Mouse (Mus musculus) frontal cortex, adult 2 months (tissue): ENCODE results near the gene Ttc7b. TPM values are rescaled to one million over a fixed set of nuclear protein-coding genes. Genes with fewer than 3 reads are reported as not detected.
A peak's percentile ranks its signal among the peaks of the same experiment; 100 is the strongest.

Experiments used
- DNase-seq, 2 experiments: peaks; one replicate each; pipeline ENCODE4 v3.0.0; 2022; ENCODE audit warnings: low spot score in 1 of 2; ENCODE audit errors: extremely low spot score in 1 of 2
- polyA plus RNA-seq: library from polyadenylated mRNA; depleted of rRNA; stranded (reverse); fragments of >200 nt; gene quantifications from 2 replicates; pipeline ENCODE4 v1.2.3, GENCODE M21; 2012; rRNA removed

Gene Ttc7b
- 194 and 202 TPM in 2 replicates for polyA plus RNA-seq

- DNase-seq: peak in 1 of 2 experiments; percentile 41
Measured at GRCm38 (mm10) chr12:100520794-100521186, at the start of gene Ttc7b. Gene Ttc7b, minus strand, starts transcription at chr12:100520826.

GRCm38 (mm10) chr12:100568831-100569230 is 48.2 kb upstream of the Ttc7b start:
- DNase-seq: peak; percentile 75 to 83

GRCm38 (mm10) chr12:100568105-100568504 is 47.5 kb upstream of the Ttc7b start:
- no peak for DNase-seq

- DNase-seq: peak in 1 of 2 experiments; percentile 31
Measured at GRCm38 (mm10) chr12:100567627-100568026, 47.0 kb upstream of the Ttc7b start.

GRCm38 (mm10) chr12:100553675-100554074 is 33.0 kb upstream of the Ttc7b start:
- DNase-seq: no peak

GRCm38 (mm10) chr12:100551972-100552371 is 31.3 kb upstream of the Ttc7b start:
- DNase-seq: no peak

- DNase-seq: no peak
Measured at GRCm38 (mm10) chr12:100544194-100544567, 23.6 kb upstream of the Ttc7b start.

GRCm38 (mm10) chr12:100543437-100544193 is 23.0 kb upstream of the Ttc7b start:
- DNase-seq: no peak

- no peak for DNase-seq
Measured at GRCm38 (mm10) chr12:100542494-100542893, 21.9 kb upstream of the Ttc7b start.

GRCm38 (mm10) chr12:100542076-100542475 is 21.4 kb upstream of the Ttc7b start:
- DNase-seq: no peak

GRCm38 (mm10) chr12:100539158-100539714 is 18.6 kb upstream of the Ttc7b start:
- no peak for DNase-seq

- no peak for DNase-seq
Measured at GRCm38 (mm10) chr12:100538445-100539157, 18.0 kb upstream of the Ttc7b start.

- no peak for DNase-seq
Measured at GRCm38 (mm10) chr12:100537091-100537490, 16.5 kb upstream of the Ttc7b start.

GRCm38 (mm10) chr12:100535028-100535427 is 14.4 kb upstream of the Ttc7b start:
- DNase-seq: no peak

GRCm38 (mm10) chr12:100534028-100534427 is 13.4 kb upstream of the Ttc7b start:
- no peak for DNase-seq

GRCm38 (mm10) chr12:100533209-100533608 is 12.6 kb upstream of the Ttc7b start:
- no peak for DNase-seq

GRCm38 (mm10) chr12:100531740-100532139 is 11.1 kb upstream of the Ttc7b start:
- DNase-seq: no peak

GRCm38 (mm10) chr12:100530871-100531270 is 10.2 kb upstream of the Ttc7b start:
- no peak for DNase-seq

GRCm38 (mm10) chr12:100529651-100530050 is 9.0 kb upstream of the Ttc7b start:
- DNase-seq: no peak

- no peak for DNase-seq
Measured at GRCm38 (mm10) chr12:100529172-100529571, 8.5 kb upstream of the Ttc7b start.

GRCm38 (mm10) chr12:100528246-100528645 is 7.6 kb upstream of the Ttc7b start:
- DNase-seq: no peak

GRCm38 (mm10) chr12:100527753-100528152 is 7.1 kb upstream of the Ttc7b start:
- peak; percentile 85 to 90 for DNase-seq
